ENCODE assay signal across 15 mouse cellular contexts in the genomic region with DNA sequence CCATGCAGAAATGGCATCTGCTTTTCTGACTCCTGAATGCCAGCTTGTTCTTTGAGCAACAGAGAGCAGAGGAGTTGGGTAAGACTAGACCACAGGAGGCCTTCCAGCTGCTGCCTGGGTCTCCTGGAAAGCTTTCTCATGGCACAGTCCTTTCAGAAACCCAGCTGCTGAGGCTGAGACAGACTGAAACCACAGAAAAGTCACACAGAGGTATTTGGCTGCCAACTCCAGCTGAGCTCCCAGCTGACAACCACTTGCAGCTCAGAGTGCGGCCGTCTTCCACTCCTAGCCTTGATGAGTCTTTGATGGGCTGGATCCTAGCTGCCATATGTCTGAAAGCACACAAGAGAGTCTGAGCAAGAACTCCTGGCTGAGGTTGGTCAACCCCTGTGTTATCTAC. TPM values are rescaled to one million over a fixed set of nuclear protein-coding genes. Genes with fewer than 3 reads are reported as not detected.
A peak's percentile ranks its signal among the peaks of the same experiment; 100 is the strongest.
DNase-seq lines count a peak whose midpoint lies in the region.
"Had no signal": no experiment of that assay in that cellular context is flagged by ENCODE, and none has a peak within 500 bp of the region (broad histone marks: within the 10 kb centered on the region; RNA-seq: fewer than 3 reads in every experiment).

No protein-coding gene starts in this region.

- intact Hi-C loops in left cerebral cortex, postnatal 4 days (cut with DNase I), result no loop called here
- intact Hi-C loops in left cerebral cortex, postnatal 14 days (cut with DNase I), result no loop called here

- DNase-seq in left cerebral cortex, postnatal 4 days, result peak; percentile 38
- DNase-seq in left cerebral cortex, postnatal 14 days (ENCODE audit: low spot score in 2 of 2), result no peak
- DNase-seq in 3T3-L1 (ENCODE audit: low read depth, low spot score) (peak; percentile 13), NIH3T3 (ENCODE audit: low read depth) (peak; percentile 5)
- no peak for DNase-seq in right cerebral cortex, postnatal 4 days
- no peak for DNase-seq in right cerebral cortex, postnatal 10 days (ENCODE audit: low spot score in 2 of 2)
- DNase-seq: adrenal gland, postnatal 10 days; adrenal gland, postnatal 36 days; cerebellum, adult 18-20 months; cerebellum, adult 9-11 months; cerebellum, postnatal 25 days; gastrocnemius, postnatal 25 days; heart, adult 18-20 months; heart, postnatal 10 days; heart, postnatal 36 days had no signal

RNA-seq across cellular contexts. Expression of a gene that starts 27.5 kb away (rescaled TPM):
- total RNA-seq in left cerebral cortex, postnatal 4 days (2021), result 10 to 100 TPM; 50.6 to 56.2 TPM
- total RNA-seq in left cerebral cortex, postnatal 14 days (2021), result 10 to 100 TPM; 62.5 to 64.1 TPM

RNA-seq across cellular contexts. Expression of a gene that starts 50.4 kb away (rescaled TPM):
- 1 to 10 TPM in 1 of 2 experiments, under 1 TPM in 1; 0.82 to 1.4 TPM for total RNA-seq in left cerebral cortex, postnatal 4 days (2021)
- total RNA-seq in left cerebral cortex, postnatal 14 days (2021), result 1 to 10 TPM; 1.1 to 1.4 TPM

Comparison
In these comparisons a context has a peak if more than half of its experiments do, and no peak if none do; other contexts are left out.
1. DNase-seq: peak in left cerebral cortex, postnatal 4 days (single experiment), 3T3-L1 (single experiment) and NIH3T3 (single experiment); none in left cerebral cortex, postnatal 14 days (0 of 2), right cerebral cortex, postnatal 4 days (single experiment) and right cerebral cortex, postnatal 10 days (0 of 2).